Mouse (Mus musculus): Measurements from ENCODE around the gene Ier5l.

Gene Ier5l

GRCm38 (mm10) chr2:30474039-30474438 lies at the start of gene Ier5l:
Gene Ier5l (minus strand): TSS chr2:30474219.
- in situ Hi-C loops (cut with MboI), result no loop called here

GRCm38 (mm10) chr2:30523727-30524126 lies 49.7 kb upstream of the Ier5l start:
- in situ Hi-C loops (cut with MboI), result no loop called here

GRCm38 (mm10) chr2:30510711-30511380 lies 36.8 kb upstream of the Ier5l start:
- in situ Hi-C loops (cut with MboI), result no loop called here

DNA sequence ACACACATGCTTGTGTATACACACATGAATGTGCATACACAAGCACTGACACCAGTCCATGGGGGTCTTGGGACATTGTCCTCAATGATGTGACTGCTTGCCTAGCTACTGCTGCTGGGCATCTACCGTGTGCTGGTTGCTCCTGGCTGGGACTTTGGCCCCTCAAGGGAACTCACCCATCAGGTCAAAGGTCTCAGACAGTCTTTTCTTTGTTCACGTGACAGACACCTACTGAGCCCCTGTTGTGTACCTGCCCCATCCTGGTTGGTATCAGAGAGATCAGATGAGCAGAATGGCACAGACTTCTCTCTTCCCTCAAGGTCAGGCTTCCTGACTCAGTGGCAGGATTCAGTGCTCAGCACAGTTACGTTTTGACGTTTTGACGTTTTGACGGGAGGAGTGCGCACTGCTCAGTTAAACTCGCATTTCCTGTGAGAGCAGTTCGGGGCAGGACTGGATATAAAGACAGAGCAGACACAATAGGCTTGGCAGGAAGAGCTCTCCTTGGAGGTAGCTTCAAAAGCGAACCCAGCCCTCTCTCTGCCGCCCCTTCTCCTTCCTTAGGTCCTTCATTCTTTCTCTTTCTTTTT lies 33.2 kb upstream of the Ier5l start:
- in situ Hi-C loops (cut with MboI), result no loop called here

DNA sequence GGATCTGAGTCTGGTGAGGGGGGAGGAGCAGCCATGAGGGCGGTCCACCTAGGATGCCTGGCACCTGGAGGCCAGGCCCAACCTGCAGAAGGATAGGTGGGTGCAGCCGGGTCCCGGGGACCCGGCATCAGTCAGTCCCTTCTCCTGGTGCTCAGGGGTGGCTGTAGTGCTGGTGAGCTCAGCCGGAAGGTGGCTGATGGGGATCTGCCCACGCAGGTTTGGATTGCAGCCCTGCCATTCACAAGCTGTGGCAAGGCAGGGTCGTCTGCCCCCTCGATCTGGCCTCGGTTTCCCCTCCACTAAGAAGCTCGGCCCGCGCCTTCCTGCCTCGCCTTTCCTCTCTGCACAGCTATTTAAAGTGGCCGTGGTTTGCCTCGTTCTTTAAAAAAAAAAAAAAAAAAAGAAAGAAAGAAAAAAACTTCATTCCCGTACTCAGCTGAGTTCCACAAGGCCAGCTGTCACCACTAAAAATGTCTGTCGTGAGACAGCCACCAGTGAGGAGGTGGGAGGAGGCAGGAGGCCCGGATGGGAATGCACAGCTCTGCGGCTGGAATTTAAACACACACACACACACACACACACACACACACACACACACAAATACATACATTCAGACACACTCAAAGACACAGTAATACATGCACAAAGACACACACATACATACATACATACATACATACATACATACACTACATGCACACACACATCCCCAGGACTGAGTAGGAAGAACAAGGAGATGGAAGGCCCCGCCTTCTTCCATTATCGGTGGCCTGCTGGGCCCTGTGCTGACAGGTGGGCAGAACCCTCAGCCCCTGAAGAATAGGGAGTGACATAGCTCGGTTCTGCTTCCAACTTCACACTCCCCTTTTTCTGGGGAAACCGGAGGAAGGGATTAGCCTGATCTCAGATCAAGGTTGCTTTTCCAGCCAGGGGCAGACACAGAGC lies 29.9 kb upstream of the Ier5l start:
- in situ Hi-C loops (cut with MboI), result no loop called here

GRCm38 (mm10) chr2:30501701-30502100 lies 27.7 kb upstream of the Ier5l start:
- in situ Hi-C loops (cut with MboI), result no loop called here

DNA sequence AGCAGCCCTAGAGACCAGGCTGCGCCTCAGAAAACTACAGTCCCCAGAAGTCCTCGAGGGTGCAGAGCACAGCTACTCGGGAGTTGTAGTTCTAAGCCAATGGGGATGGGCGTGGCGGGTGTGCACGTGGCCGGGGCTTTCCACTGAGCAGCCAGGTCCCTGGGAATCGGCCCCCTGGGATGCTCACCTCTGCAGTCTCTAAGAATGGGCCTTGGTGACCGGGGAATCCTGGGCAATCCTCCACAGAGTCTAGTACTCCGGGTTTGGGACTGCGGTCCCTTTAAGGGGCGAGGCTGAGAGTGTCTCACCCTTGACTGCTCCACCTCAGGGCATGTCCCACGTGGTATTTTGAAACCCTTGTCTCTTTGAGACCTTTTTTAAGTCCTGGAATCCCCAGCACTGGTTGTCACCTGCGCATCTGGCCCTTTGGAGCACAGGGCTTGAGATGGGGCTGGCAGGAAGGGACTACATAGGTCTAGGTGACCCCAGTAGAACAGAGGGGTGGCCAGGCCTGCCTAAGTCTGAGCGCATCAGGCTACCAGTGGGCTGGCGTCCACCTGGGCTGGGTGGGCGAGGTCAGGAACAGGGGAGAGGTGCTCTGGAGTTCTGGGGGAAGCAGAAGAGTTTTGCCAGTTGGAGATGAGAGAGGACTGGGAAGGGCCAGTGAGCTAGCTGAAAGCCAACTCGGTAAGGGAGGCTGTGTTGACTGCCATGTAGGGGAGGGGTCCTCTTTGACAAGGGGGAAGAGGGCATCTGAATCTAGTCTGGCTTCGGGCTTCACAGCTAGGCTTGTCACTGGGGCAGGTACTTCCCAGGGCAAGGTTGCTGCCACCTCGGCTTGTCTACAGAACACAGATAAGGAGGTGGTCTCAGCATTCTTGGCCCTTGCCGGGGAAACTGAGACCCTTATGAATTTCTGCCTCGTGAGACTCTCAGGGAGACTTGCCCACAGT lies 22.2 kb upstream of the Ier5l start:
- in situ Hi-C loops (cut with MboI), result no loop called here

DNA sequence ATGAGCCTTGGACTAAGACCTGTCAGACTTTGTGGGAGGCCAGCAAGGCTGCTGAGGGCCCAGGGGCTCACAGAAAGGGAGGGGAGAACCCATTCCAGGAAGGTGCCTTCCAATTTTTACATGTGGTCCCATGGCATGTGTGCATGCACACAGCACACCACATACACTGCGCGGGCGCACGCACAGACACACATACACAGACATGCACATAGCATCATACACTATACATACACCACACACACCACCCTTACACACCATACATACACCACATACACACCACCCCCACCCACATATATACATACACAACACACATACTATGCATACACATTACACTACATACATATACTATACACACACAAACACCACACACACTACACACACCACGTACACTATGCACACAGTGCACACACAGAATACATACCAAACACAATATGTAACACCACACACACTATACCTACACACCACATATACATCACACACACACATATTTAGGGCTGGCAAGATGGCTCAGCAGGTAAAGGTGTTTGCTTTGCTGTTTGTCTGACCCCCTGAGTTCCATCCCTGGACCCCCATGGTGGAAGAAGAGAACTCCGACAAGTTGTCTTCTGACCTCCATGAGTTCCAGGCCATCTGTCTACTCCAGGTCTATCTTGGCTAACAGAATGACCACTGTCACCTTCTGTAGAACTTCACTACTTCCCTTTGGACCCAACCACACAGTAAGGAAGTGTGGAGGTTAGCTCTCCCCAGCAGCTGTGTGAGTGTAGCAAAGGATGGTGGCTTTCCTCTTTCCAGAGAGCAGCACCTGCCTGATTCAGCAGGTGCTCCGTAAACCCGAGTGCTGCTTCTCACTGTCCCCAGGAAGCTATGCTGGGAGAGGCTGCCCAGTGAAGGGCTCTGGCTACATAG lies 21.2 kb upstream of the Ier5l start:
- in situ Hi-C loops (cut with MboI), result no loop called here

GRCm38 (mm10) chr2:30490384-30490783 lies 16.4 kb upstream of the Ier5l start:
- in situ Hi-C loops (cut with MboI), result no loop called here

- in situ Hi-C loops (cut with MboI), result no loop called here
These were observed 13.6 kb upstream of the Ier5l start for GRCm38 (mm10) chr2:30487597-30487996.

- in situ Hi-C loops (cut with MboI), result no loop called here
These were observed 4.5 kb upstream of the Ier5l start for GRCm38 (mm10) chr2:30478526-30478925.

DNA sequence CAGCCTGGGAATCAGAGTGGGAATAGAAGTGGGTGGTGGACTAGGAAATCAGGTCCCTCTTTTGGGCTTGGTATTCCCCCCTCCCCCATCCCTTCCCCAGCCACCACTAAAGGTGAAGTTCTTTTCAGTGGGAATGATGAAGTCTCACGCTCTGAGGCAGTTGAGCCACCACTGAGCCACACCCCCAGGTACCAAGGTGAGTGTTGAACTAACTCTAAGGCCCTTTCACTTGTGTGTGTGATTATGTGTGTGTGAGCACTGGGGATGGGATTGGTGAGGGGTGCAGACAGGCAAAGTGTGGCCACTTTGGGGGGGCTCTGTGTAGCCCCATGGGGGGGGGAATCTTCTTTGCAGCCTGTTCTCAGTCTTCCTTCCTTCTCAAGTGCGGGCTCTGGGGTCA lies 2.2 kb upstream of the Ier5l start:
- in situ Hi-C loops (cut with MboI), result no loop called here

- in situ Hi-C loops (cut with MboI), result no loop called here
These were observed 1.4 kb upstream of the Ier5l start for GRCm38 (mm10) chr2:30475457-30475856.

- in situ Hi-C loops (cut with MboI), result no loop called here
These were observed 757 bp upstream of the Ier5l start for GRCm38 (mm10) chr2:30474776-30475175.

DNA sequence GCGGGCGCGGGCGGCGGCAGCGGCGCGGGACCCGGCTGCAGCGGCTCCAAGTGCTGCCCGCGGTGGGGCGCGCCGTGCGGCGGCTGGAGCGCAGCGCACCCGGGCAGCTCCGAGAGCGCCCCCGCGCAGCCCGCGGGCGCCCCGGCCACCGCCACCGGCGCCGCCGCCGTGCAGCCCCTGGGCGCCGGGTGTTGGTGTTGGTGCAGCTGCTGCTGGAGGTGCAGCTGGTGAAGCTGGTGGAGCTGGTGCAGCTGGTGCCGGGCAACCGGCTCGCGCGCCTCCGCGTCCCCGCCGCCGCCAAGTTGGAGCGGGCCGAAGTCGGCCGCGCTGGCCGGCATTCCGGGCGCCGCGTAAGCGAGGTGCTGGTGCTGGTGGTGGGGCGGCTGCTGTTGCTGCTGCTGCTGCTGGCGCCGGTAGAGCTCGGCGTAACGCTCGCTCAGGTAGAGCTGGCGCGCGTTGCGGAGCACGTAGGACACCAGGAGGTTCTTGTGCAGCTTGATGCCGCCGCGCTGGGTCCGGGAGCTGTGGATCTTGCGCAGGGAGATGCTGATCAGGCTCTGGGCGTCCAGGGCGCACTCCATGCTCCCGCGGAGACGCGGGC lies 488 bp downstream of the Ier5l start:
- in situ Hi-C loops (cut with MboI), result no loop called here

DNA sequence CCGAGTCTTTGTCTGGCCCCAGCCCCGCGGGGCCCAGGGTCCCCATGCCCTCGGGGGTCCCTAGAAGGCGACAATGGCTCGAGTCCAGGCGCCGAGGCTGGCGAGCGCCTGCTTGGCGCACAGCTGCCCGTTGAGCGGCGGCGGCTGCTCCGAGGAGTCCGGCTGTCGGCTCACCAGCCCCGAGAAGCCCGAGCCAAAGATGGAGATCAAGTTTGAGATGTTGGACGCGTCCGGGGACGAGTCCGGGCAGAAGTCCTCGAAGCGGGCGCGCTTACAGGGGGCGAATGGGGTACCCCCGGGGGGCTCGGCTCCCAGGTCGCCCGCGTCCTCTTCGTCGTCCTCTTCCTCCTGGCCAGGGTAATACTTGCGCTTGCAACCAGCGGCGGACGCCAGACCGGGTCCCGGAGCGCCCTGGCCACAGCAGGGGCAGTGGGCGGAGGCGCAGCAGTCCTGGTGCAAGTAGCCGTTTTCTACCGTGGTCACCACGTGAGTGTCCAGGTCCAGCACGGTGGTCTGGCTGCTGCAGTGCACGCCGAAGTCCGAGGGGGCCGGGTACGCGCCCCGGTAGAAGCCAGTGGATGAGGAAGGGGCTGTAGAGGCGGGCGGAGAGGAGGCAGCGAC lies 1.2 kb downstream of the Ier5l start:
- in situ Hi-C loops (cut with MboI), result no loop called here

GRCm38 (mm10) chr2:30471795-30472720 lies 2.0 kb downstream of the Ier5l start:
- in situ Hi-C loops (cut with MboI), result no loop called here

- in situ Hi-C loops (cut with MboI), result no loop called here
These were observed 3.0 kb downstream of the Ier5l start for GRCm38 (mm10) chr2:30471051-30471450.

Data from mature B cell (primary cell).